Mouse (Mus musculus): ENCODE measurements around the gene Ypel4.

DNA sequence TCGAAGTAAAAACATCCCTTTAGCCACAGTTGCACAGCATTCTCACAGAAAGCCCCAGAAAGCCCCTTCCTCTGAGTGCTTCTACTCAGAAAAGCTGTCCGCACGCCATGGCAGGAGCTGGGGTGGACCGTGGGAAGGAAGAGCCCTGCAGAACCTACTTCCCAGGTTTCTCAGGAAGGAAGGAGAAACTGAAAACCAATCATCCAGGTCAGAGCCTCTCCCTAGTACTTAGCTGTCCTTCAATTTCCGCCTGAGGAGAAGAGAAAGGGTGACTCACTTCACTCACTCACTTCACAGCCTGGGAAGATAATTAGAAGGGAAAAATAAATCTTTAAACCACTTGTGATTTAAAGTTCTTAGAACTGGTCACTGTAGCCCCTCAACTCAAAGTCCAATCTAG, 29.5 kb upstream of the Ypel4 start:
- no peak for TF ChIP-seq CTCF (IDR thresholded peaks at IDR 0.05; ENCODE audit: insufficient read depth, low read length)
- TF ChIP-seq POLR2A (IDR thresholded peaks at IDR 0.05; ENCODE audit: borderline replicate concordance, extremely low read depth, low read depth, low read length) = no peak
